Mouse (Mus musculus): Measurements from ENCODE around the gene Cntnap2.
A peak's percentile ranks its signal among the peaks of the same experiment; 100 is the strongest.

The Cntnap2 gene

GRCm38 (mm10) chr6:47344696-47345095 lies 2285.5 kb downstream of the Cntnap2 start:
- DNase-seq (ENCODE audit: low read depth, low spot score), result no peak

GRCm38 (mm10) chr6:47350100-47350690 lies 2291.0 kb downstream of the Cntnap2 start:
- DNase-seq (ENCODE audit: low read depth, low spot score), result peak; percentile 41
